In genomic region chr11:48186604-48187003, GRCm38 (mm10) we compare ENCODE assay signal across 22 mouse cellular contexts.
A peak's percentile ranks its signal among the peaks of the same experiment; 100 is the strongest.
DNase-seq lines count a peak whose midpoint lies in the region; ATAC-seq and TF ChIP-seq lines count a peak whose summit lies in the region.
"Had no signal": no experiment of that assay in that cellular context is flagged by ENCODE, and none has a peak within 500 bp of the region (broad histone marks: within the 10 kb centered on the region; RNA-seq: fewer than 3 reads in every experiment).

No protein-coding gene starts in this region.

- intact Hi-C loops in heart, postnatal 14 days (cut with DNase I), result no loop called here

- H3K4me2 ChIP-seq in hindbrain, embryonic 14.5 days (replicated peaks), result no peak overlapping the region
- H3K4me2 ChIP-seq in hindbrain, embryonic 12.5 days (replicated peaks), result no peak overlapping the region
- H3K4me2 ChIP-seq in forebrain, embryonic 14.5 days (ENCODE audit: low read length), result no peak overlapping the region
- H3K4me2 ChIP-seq: embryonic facial prominence, embryonic 15.5 days; limb, embryonic 12.5 days; liver, embryonic 13.5 days; midbrain, embryonic 12.5 days; neural tube, embryonic 15.5 days had no signal

- no peak for ATAC-seq in hindbrain, embryonic 14.5 days (ENCODE audit: low FRiP score)
- ATAC-seq in hindbrain, embryonic 12.5 days (ENCODE audit: low FRiP score), result no peak
- peak; percentile 73 for ATAC-seq in forebrain, embryonic 14.5 days

- peak; percentile 62 for DNase-seq in hindbrain, embryonic 14.5 days (ENCODE audit: low spot score)
- peak; percentile 75 for DNase-seq in brain, embryonic 14.5 days (ENCODE audit: low read depth)
- DNase-seq in cerebellum, adult 9-10 months, result peak; percentile 20
- peak; percentile 49 for DNase-seq in forebrain, embryonic 14.5 days (ENCODE audit: low spot score)
- DNase-seq in frontal cortex, adult 2 months (ENCODE audit: extremely low spot score in 1 of 2, low spot score in 1 of 2), result no peak
- no peak for DNase-seq in kidney, adult 11 months
- DNase-seq in heart, postnatal 14 days, result no peak
- DNase-seq: gastrocnemius, adult 2 months; kidney, adult 2 months; kidney, postnatal 14 days; liver, embryonic 13.5 days; right cerebral cortex, postnatal 14 days; spleen, adult 18-20 months; thymus, postnatal 25 days had no signal

- no peak overlapping the region for H3K9ac ChIP-seq in hindbrain, embryonic 14.5 days
- H3K9ac ChIP-seq in hindbrain, embryonic 12.5 days, result no peak overlapping the region
- no peak overlapping the region for H3K9ac ChIP-seq in forebrain, embryonic 14.5 days (ENCODE audit: low read length)
- H3K9ac ChIP-seq: embryonic facial prominence, embryonic 15.5 days; limb, embryonic 12.5 days; liver, embryonic 13.5 days; midbrain, embryonic 12.5 days; neural tube, embryonic 15.5 days had no signal

- no peak for TF ChIP-seq CTCF in brain, embryonic 14.5 days (IDR thresholded peaks at IDR 0.05; ENCODE audit: borderline replicate concordance, extremely low read depth, insufficient read depth, insufficient read length)

- no peaks in the 10 kb centered on the region for H3K9me3 ChIP-seq in hindbrain, embryonic 14.5 days (ENCODE audit: control insufficient read depth, low read length)
- no peaks in the 10 kb centered on the region for H3K9me3 ChIP-seq in hindbrain, embryonic 12.5 days (replicated peaks)
- H3K9me3 ChIP-seq in forebrain, embryonic 14.5 days (replicated peaks; ENCODE audit: control insufficient read depth, low read length), result no peaks in the 10 kb centered on the region
- H3K9me3 ChIP-seq: embryonic facial prominence, embryonic 15.5 days; heart, embryonic 10.5 days; limb, embryonic 12.5 days; liver, embryonic 13.5 days; midbrain, embryonic 12.5 days; neural tube, embryonic 15.5 days had no signal

- H3K27ac ChIP-seq in hindbrain, embryonic 14.5 days, result no peak overlapping the region
- H3K27ac ChIP-seq in hindbrain, embryonic 12.5 days, result no peak overlapping the region
- no peak overlapping the region for H3K27ac ChIP-seq in forebrain, embryonic 14.5 days (ENCODE audit: low read depth, low read length)
- H3K27ac ChIP-seq: embryonic facial prominence, embryonic 15.5 days; gastrocnemius, adult 2 months; heart, embryonic 10.5 days; left cerebral cortex, adult 2 months; limb, embryonic 12.5 days; liver, embryonic 13.5 days; macrophage; midbrain, embryonic 12.5 days; neural tube, embryonic 15.5 days had no signal

- no peak for TF ChIP-seq POLR2A in brain, embryonic 14.5 days (IDR thresholded peaks at IDR 0.05; ENCODE audit: borderline replicate concordance, extremely low read depth, insufficient read depth, insufficient read length, poor library complexity, severe bottlenecking)

- no peak overlapping the region for H3K4me3 ChIP-seq in hindbrain, embryonic 14.5 days (replicated peaks; ENCODE audit: low read length)
- no peak overlapping the region for H3K4me3 ChIP-seq in hindbrain, embryonic 12.5 days
- no peak overlapping the region for H3K4me3 ChIP-seq in forebrain, embryonic 14.5 days (ENCODE audit: low read depth, low read length)
- H3K4me3 ChIP-seq: embryonic facial prominence, embryonic 15.5 days; gastrocnemius, adult 2 months; heart, embryonic 10.5 days; left cerebral cortex, adult 2 months; limb, embryonic 12.5 days; liver, embryonic 13.5 days; midbrain, embryonic 12.5 days; neural tube, embryonic 15.5 days had no signal

- H3K4me1 ChIP-seq in hindbrain, embryonic 14.5 days (replicated peaks; ENCODE audit: control insufficient read depth, insufficient read depth, low read length), result no peaks in the 10 kb centered on the region
- H3K4me1 ChIP-seq in hindbrain, embryonic 12.5 days, result no peaks in the 10 kb centered on the region
- H3K4me1 ChIP-seq in forebrain, embryonic 14.5 days (ENCODE audit: control insufficient read depth, insufficient read depth, low read length), result no peaks in the 10 kb centered on the region
- H3K4me1 ChIP-seq: embryonic facial prominence, embryonic 15.5 days; heart, embryonic 10.5 days; limb, embryonic 12.5 days; liver, embryonic 13.5 days; midbrain, embryonic 12.5 days; neural tube, embryonic 15.5 days had no signal

- no peaks in the 10 kb centered on the region for H3K27me3 ChIP-seq in hindbrain, embryonic 14.5 days (ENCODE audit: control insufficient read depth, insufficient read depth, low read length)
- no peaks in the 10 kb centered on the region for H3K27me3 ChIP-seq in hindbrain, embryonic 12.5 days
- no peaks in the 10 kb centered on the region for H3K27me3 ChIP-seq in forebrain, embryonic 14.5 days (replicated peaks; ENCODE audit: control insufficient read depth, insufficient read depth, low read length)
- H3K27me3 ChIP-seq: embryonic facial prominence, embryonic 15.5 days; limb, embryonic 12.5 days; liver, embryonic 13.5 days; midbrain, embryonic 12.5 days; neural tube, embryonic 15.5 days had no signal

- WGBS in hindbrain, embryonic 14.5 days, result 51% methylated on average over 4 of the region's 4 CpGs
- WGBS in hindbrain, embryonic 12.5 days, result 70% methylated on average over 4 of the region's 4 CpGs
- WGBS in forebrain, embryonic 14.5 days, result 47% methylated on average over 4 of the region's 4 CpGs

- H3K36me3 ChIP-seq in hindbrain, embryonic 14.5 days (replicated peaks; ENCODE audit: control insufficient read depth, insufficient read depth), result no peaks in the 10 kb centered on the region
- H3K36me3 ChIP-seq in hindbrain, embryonic 12.5 days, result no peaks in the 10 kb centered on the region
- H3K36me3 ChIP-seq in forebrain, embryonic 14.5 days (ENCODE audit: control insufficient read depth, insufficient read depth, low read length), result no peaks in the 10 kb centered on the region
- H3K36me3 ChIP-seq: embryonic facial prominence, embryonic 15.5 days; heart, embryonic 10.5 days; limb, embryonic 12.5 days; liver, embryonic 13.5 days; midbrain, embryonic 12.5 days; neural tube, embryonic 15.5 days had no signal

Comparison
In these comparisons a context has a peak if more than half of its experiments do, and no peak if none do; other contexts are left out.
1. DNase-seq: peak in hindbrain, embryonic 14.5 days (single experiment), brain, embryonic 14.5 days (single experiment), cerebellum, adult 9-10 months (single experiment) and forebrain, embryonic 14.5 days (single experiment); none in frontal cortex, adult 2 months (0 of 2), kidney, adult 11 months (single experiment) and heart, postnatal 14 days (0 of 2).